Mouse (Mus musculus): Measurements from ENCODE around the gene Lcor.

Lcor gene

GRCm38 (mm10) chr19:41573700-41574099 lies 91.3 kb downstream of the Lcor start:
- DNase-seq, result no peak

GRCm38 (mm10) chr19:41577576-41577975 lies 95.1 kb downstream of the Lcor start:
- no peak for DNase-seq

GRCm38 (mm10) chr19:41579311-41579920 lies 97.0 kb downstream of the Lcor start:
- no peak for DNase-seq

DNA sequence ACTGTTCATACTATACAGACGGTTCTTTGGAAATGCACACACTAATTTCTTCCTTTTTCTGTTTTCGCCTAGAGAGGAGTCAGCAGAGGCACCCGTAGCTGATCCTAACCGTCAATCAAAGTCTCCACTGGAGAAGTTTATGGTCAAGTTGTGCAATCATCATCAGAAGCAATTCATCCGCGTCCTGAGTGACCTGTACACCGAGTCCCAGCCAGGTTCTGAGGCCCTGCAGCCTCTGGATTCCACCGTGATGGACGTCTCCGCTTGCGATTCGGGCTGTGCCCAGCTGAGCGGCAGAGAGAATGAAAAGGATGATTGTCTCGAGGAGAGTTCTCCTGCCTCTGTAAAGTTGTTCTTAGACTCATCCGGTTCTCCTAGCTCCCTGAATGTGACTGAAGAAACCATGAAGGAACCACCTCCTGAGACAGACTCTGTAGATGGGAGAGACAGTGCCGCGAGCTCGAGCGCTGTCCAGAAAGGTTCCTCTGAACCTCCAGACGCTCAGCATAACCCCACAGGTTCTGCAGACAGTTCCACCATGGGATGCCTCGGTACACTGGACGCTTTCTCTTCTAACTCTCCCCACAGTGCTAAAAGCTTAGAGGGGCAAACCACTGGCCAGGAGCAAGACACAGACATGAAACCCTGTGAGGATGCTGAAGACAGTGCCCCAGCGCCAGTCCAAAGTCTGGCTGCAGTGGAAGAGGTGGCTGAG lies 99.4 kb downstream of the Lcor start, which contains the start of gene Gm340:
Gene Gm340 (plus strand): TSS at position 665 of the 715 bp plus-strand sequence.
- DNase-seq, result no peak

DNA sequence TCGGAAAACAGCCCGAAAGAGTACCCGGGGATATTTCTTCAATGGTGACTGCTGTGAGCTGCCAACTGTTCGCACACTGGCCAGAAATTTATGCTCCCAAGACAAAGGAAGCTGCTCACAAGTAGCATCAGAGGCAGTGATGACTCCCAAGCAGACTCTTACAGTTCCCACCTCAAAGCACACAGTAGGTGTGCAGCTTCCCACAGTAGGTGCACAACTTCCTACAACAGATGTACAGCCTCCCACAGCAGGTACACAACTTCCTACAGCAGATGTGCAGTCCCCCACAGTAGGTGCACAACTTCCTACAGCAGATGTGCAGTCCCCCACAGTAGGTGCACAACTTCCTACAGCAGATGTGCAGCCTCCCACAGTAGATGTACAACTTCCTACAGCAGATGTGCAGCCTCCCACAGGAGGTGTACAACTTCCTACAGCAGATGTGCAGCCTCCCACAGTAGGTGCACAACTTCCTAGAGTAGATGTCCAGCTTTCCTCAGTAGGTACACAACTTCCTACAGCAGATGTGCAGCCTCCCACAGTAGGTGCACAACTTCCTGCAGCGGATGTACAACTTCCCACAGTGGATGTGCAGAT lies 100.6 kb downstream of the Lcor start:
- no peak for DNase-seq

DNA sequence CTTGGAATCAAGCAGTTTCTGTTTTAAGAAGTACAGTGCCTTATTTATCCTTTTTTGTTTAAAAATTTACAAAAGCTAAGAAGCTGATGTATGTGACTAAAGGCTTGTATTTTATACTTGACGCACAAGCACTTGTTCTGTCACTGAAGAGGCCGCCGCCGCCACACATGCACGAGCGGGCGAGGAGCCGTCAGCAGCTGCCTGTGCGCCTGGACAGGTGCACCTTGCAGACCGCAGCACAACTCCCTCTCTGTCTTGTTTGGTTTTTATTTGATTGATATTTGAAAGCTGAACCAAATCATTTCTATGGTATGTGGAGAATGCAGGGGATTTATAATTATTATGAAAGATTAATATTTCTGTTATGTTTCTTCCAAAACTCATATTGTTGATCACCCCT lies 104.3 kb downstream of the Lcor start:
- no peak for DNase-seq

GRCm38 (mm10) chr19:41587431-41588222 lies 105.2 kb downstream of the Lcor start:
- DNase-seq, result no peak

GRCm38 (mm10) chr19:41589026-41589425 lies 106.6 kb downstream of the Lcor start:
- DNase-seq, result no peak

- DNase-seq, result no peak
Measured at GRCm38 (mm10) chr19:41589681-41590080, 107.2 kb downstream of the Lcor start.

- no peak for DNase-seq
Measured at GRCm38 (mm10) chr19:41591808-41592207, 109.4 kb downstream of the Lcor start.

GRCm38 (mm10) chr19:41597170-41597894 lies 114.9 kb downstream of the Lcor start:
- no peak for DNase-seq

DNA sequence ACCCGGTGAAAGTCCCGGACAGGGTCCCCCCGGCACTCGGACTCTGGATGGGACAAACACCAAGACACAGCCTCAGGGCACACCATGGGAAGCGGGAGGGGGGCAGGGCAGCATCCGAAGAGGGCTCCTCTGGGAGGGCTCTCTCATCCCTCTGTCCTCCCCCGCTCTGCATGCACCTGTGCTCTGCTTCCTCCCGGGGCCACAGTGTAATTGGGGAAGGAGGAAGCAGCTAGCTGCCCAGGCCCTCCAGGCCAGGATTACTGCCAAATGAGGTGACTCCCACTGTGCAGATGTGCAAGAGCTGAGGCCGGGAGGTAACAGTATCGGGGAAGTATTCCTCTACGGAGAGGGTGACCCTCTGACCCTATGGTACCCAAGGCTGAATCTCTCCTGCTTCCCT lies 118.2 kb downstream of the Lcor start:
- no peak for DNase-seq

- no peak for DNase-seq
Measured at GRCm38 (mm10) chr19:41606208-41606987, 124.0 kb downstream of the Lcor start.

- DNase-seq, result no peak
Measured at GRCm38 (mm10) chr19:41611683-41612082, 129.2 kb downstream of the Lcor start.

Measured in right cerebral cortex, postnatal 4 days (tissue).